Mouse (Mus musculus): ENCODE results near the gene Akirin2. TPM values are rescaled to one million over a fixed set of nuclear protein-coding genes. Genes with fewer than 3 reads are reported as not detected.

Akirin2 gene
- 27.1 and 31.5 TPM in 2 replicates for polyA plus RNA-seq (2012; rRNA removed)

DNA sequence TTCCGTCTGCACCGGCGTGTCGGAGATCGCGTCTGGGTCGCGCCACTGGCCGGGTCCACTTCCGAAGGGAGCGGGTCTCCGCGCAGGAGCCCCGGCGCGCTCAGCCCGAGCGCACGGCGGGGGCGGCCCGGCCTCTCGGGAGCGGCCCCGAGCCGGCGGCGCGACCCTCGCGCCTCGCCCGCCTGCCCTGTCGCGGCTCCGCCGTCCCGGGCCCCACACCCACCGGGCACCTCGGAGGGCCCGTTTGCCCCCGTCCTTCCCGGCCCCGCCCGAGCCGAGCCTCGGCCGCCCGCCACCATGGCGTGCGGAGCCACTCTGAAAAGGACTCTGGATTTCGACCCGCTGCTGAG is at the start of gene Akirin2:
Gene Akirin2, plus strand, starts transcription at position 190 of the 350 bp plus-strand sequence.

GRCm38 (mm10) chr4:34614630-34615094 is 63.9 kb downstream of the Akirin2 start, which contains the start of the genes Orc3 and Rars2:
Gene Orc3 (minus strand): TSS chr4:34614944.
Gene Rars2 (plus strand): TSS chr4:34614957.

Other genes with a start within 250 kb of the Akirin2 start
- gene Orc3, start 64.0 kb downstream of the Akirin2 start, polyA plus RNA-seq (2012; rRNA removed) = 5.9 and 6.9 TPM in 2 replicates
- gene Rars2, start 64.0 kb downstream of the Akirin2 start, polyA plus RNA-seq (2012; rRNA removed) = 5.7 and 8.3 TPM in 2 replicates
- 54.1 and 58.6 TPM in 2 replicates for gene Slc35a1, start 136.5 kb downstream of the Akirin2 start, polyA plus RNA-seq (2012; rRNA removed)
- 0.15 and 0.33 TPM in 2 replicates for gene Cfap206, start 179.3 kb downstream of the Akirin2 start, polyA plus RNA-seq (2012; rRNA removed)
- gene Gm136, start 205.3 kb downstream of the Akirin2 start, polyA plus RNA-seq (2012; rRNA removed) = not detected in 2 replicates
- 1.9 and 2.0 TPM in 2 replicates for gene Smim8, start 227.5 kb downstream of the Akirin2 start, polyA plus RNA-seq (2012; rRNA removed)

Data from colon, adult 2 months (tissue).